Mouse (Mus musculus) midbrain, embryonic 11.5 days (tissue): ENCODE data around the gene Shisa7. TPM values are rescaled to one million over a fixed set of nuclear protein-coding genes. Genes with fewer than 3 reads are reported as not detected.
"Not testable (repeated sequence)": the region's sequence is repeated elsewhere in the genome, so short reads cannot be mapped to it uniquely, and the experiment has no call there.

ENCODE experiments used
- ATAC-seq: fragments of 200-750 bp; cut with Nextera tagmentation; 2 replicates; pipeline ENCODE4 v1.8.0; 2017; ENCODE audit warnings: moderate TSS enrichment, moderate library complexity; ENCODE audit not compliant: low FRiP score
- DNase-seq: peaks from one replicate; pipeline ENCODE4 v3.0.0; 2015; ENCODE audit warnings: low spot score; ENCODE audit errors: missing footprints
- H3K27ac ChIP-seq: fragments of 300-500 bp; sonication (generic); 2 replicates; pipeline ENCODE4 v1.5.1; 2014; ENCODE audit warnings: low read depth, low read length
- H3K27me3 ChIP-seq: fragments of 300-500 bp; sonication (generic); 2 replicates; pipeline ENCODE4 v1.6.1; 2014; ENCODE audit warnings: mild to moderate bottlenecking, low read length, moderate library complexity, mixed read lengths; ENCODE audit not compliant: control insufficient read depth, insufficient read depth
- H3K36me3 ChIP-seq: fragments of 300-500 bp; sonication (generic); 2 replicates; pipeline ENCODE4 v1.6.1; 2014; ENCODE audit warnings: mild to moderate bottlenecking, low read length, moderate library complexity, mixed read lengths; ENCODE audit not compliant: control insufficient read depth, insufficient read depth
- H3K4me1 ChIP-seq: fragments of 300-500 bp; sonication (generic); 2 replicates; pipeline ENCODE4 v1.6.1; 2014; ENCODE audit warnings: low read length; ENCODE audit not compliant: control insufficient read depth, insufficient read depth
- H3K4me2 ChIP-seq: fragments of 300-500 bp; sonication (generic); 2 replicates; pipeline ENCODE4 v1.6.1; 2014; ENCODE audit warnings: mild to moderate bottlenecking, moderate library complexity
- H3K4me3 ChIP-seq: fragments of 300-500 bp; sonication (generic); 2 replicates; pipeline ENCODE4 v1.5.1; 2014; ENCODE audit warnings: low read depth, low read length
- H3K9ac ChIP-seq: fragments of 300-500 bp; sonication (generic); 2 replicates; pipeline ENCODE4 v1.6.1; 2014; ENCODE audit warnings: low read length
- H3K9me3 ChIP-seq: fragments of 300-500 bp; sonication (generic); 2 replicates; pipeline ENCODE4 v1.6.1; 2016; ENCODE audit warnings: low read length; ENCODE audit not compliant: control insufficient read depth
- WGBS: fragments of 180-500 bp; shearing (Covaris S2); extraction: QIAGEN DNeasy Blood & Tissue Kit; methylation state at CpG from one replicate; pipeline ENCODE4 v1.1.7; 2014; 5-methylcytosine and 5-hydroxymethylcytosine counted together
- polyA plus RNA-seq: library from polyadenylated mRNA; unstranded; fragments of >200 nt; fragmentation: Nextera tagmentation; extraction: Ambion mirVana; gene quantifications from 2 replicates; pipeline ENCODE4 v1.2.1, GENCODE M21; 2014

Gene Shisa7
- polyA plus RNA-seq, 1 experiment from 2014 or later = 2.4 TPM

DNA sequence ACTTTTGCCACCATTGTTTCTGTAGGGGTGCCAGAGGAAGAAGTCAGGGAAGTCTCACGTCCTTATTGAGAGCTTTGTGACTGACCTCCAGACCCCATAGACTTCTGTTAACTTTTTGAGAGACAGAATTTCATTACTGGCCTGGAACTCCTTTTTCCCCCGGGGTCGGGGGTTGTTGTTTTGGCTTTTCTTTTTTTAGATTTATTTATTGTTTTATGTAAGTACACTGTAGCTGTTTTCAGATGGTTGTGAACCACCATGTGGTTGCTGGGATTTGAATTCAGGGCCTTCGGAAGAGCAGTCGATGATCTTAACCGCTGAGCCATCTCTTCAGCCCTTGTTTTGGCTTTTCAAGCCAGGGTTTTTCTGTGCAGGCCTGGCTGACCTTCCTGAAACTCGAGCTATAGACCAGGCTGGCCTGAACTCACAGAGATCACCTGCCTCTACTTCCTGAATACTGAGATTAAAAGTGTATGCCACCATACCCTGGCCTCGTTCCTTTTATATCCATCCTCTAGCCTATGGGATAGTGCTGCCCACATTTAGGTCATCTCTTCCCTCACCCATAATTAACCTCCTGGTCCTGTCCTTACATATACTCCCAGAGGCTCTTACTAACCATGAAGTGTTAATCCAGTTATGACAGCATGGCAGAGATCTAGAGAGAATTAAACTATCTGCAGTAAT, 31.2 kb downstream of the Shisa7 start:
- WGBS = 25% methylated on average over 8 of the region's 8 CpGs
- Histone ChIP-seq H3K36me3 (peaks cover 13% of the 10 kb centered on the region; the same call in 1 of the 2 replicates), H3K9me3 (no peaks in the 10 kb centered on the region), H3K4me3 (peak overlapping the region; percentile 99), H3K4me2 (peak overlapping the region; percentile 64), H3K27ac (peak overlapping the region; percentile 42; the same call in 1 of the 2 replicates), H3K4me1 (peaks cover 22% of the 10 kb centered on the region), H3K27me3 (no peaks in the 10 kb centered on the region), H3K9ac (peak overlapping the region; percentile 64)
- ATAC-seq = no peak
- no peak for DNase-seq

DNA sequence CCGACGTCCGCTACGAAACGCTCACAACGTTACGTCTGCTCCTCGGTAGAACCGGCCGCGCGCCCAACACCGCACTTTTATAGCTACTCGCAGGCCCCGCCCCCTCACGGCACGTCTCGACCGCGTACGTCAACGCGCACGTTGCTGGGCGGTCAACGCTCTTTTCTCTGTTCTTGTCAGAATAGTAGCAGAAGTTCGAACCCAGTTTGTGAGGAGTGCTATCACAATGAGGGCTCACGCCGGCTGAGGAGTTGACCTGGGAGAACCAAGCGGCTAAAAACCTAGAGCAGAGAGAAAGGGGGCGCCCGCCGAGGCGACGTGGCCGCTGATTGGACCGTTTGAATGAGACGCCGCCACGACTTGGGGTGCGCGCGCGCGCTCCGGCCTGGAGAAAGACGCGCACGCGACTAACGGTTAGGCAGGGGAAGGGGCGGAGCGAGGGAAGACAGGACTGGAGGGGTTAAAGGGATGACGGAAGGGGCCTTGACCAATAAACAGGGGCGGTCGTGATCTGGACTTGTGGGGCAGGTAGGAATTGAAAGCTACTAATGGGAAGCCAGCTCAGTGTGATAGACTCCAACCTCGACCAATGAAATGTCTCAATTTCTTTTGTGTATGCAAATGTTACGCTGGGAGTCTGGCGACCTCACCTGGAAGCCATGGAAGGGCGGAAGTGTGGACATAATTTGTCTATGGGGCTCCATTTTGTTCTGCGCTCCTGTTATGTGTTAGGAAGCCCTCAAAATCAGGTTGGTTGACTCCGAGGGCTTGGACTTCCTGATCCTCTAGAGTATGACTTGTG, 32.0 kb downstream of the Shisa7 start, which contains the start of gene Ube2s:
Gene Ube2s, minus strand, starts transcription at position 288 of the 802 bp plus-strand sequence.
- ATAC-seq (peak; percentile 99), DNase-seq (peak; percentile 100)
- H3K36me3 ChIP-seq = peaks cover 16% of the 10 kb centered on the region; the same call in 1 of the 2 replicates
- peak within 1 kb of the TSS; percentile 64 for H3K4me2 ChIP-seq
- H3K9me3 ChIP-seq = no peaks in the 10 kb centered on the region
- H3K9ac ChIP-seq = peak within 1 kb of the TSS; percentile 99
- peak within 1 kb of the TSS; percentile 99 for H3K4me3 ChIP-seq
- H3K27ac ChIP-seq = peak within 1 kb of the TSS; percentile 79
- H3K27me3 ChIP-seq = no peaks in the 10 kb centered on the region
- WGBS = 1% methylated on average over 62 of the region's 62 CpGs
- H3K4me1 ChIP-seq = peaks cover 22% of the 10 kb centered on the region

DNA sequence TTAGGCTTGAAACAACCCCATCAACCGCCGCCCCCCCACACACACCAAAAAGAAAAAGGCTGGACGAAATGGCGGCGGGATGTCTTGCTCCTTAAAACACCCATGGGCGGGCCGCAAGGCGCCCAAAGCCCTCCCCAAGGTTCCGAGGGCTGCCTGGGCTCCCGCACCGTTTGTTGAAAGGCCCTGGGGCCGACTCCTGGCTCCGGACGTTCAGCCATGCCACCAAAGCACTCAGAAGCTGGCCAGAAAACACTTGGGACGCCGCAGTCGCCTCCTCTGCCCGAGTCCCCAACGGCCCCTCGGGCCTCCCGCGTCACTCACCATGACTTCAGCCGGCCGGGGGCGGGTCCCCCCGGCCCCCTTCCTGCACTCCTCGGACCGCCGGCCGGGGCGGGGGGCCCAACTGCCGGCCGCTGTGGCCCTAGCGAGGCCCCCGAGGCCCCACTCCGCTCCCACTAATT, 32.6 kb downstream of the Shisa7 start:
- peak overlapping the region; percentile 79; the same call in 1 of the 2 replicates for H3K27ac ChIP-seq
- H3K36me3 ChIP-seq = peaks cover 22% of the 10 kb centered on the region
- H3K4me2 ChIP-seq = peak overlapping the region; percentile 64
- DNase-seq = peak; percentile 92
- no peaks in the 10 kb centered on the region for H3K27me3 ChIP-seq
- H3K4me1 ChIP-seq = peaks cover 22% of the 10 kb centered on the region
- H3K4me3 ChIP-seq = peak overlapping the region; percentile 99
- H3K9ac ChIP-seq = peak overlapping the region; percentile 99
- ATAC-seq = no peak; the same call in 1 of the 2 replicates
- no peaks in the 10 kb centered on the region for H3K9me3 ChIP-seq
- under 1% methylated on average over 22 of the region's 36 CpGs for WGBS

DNA sequence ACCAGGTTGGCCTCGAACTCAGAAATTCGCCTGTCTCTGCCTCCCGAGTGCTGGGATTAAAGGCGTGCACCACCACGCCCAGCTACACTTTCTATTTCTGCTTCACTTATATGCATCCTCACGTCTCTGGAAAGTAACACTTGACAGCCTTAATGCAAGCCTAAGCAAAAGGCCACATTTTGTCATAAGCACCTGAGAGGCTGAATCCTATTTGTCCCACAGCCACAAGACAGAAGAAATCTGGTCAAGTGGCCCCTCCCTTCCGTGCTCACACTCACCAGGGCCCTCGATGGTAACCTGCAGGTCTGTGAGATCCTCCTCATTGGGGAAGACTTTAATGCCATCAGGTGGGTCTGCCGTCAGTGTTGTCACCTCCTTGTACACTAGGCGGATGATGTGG, 33.4 kb downstream of the Shisa7 start:
- Histone ChIP-seq H3K4me2 (peak overlapping the region; percentile 64), H3K4me3 (peak overlapping the region; percentile 99), H3K36me3 (peaks cover 26% of the 10 kb centered on the region), H3K9ac (peak overlapping the region; percentile 99), H3K4me1 (peaks cover 22% of the 10 kb centered on the region)
- not testable (repeated sequence) for H3K27ac ChIP-seq, DNase-seq, ATAC-seq, H3K27me3 ChIP-seq, H3K9me3 ChIP-seq
- 40% methylated on average over 10 of the region's 10 CpGs for WGBS

DNA sequence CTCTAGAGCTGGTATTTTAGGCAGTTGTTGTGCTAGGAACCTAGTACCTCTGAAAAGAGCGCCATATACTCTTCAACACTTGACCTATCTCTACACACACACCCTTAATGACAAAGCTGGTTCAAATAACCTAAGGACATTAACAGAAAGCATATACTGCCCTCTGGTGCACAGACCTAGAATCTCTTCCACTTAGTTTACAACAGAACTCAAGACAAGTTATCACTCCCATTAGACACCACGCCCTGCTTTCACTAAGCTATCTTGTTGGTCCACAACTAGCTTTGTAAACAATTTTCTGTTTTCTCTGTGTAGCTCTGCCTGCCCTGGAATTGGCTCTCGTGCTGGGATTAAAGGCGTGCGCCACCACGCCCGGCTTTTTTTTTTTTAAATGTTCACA, 37.8 kb downstream of the Shisa7 start:
- H3K4me3 ChIP-seq = no peak overlapping the region
- no peak overlapping the region for H3K27ac ChIP-seq
- no peak for DNase-seq
- H3K4me1 ChIP-seq = peaks cover 16% of the 10 kb centered on the region
- 95% methylated on average over 7 of the region's 7 CpGs for WGBS
- no peak overlapping the region for H3K9ac ChIP-seq
- peaks cover 26% of the 10 kb centered on the region for H3K36me3 ChIP-seq
- no peak overlapping the region for H3K4me2 ChIP-seq
- peak; percentile 28; the same call in 1 of the 2 replicates for ATAC-seq
- no peaks in the 10 kb centered on the region for H3K27me3 ChIP-seq
- H3K9me3 ChIP-seq = no peaks in the 10 kb centered on the region

DNA sequence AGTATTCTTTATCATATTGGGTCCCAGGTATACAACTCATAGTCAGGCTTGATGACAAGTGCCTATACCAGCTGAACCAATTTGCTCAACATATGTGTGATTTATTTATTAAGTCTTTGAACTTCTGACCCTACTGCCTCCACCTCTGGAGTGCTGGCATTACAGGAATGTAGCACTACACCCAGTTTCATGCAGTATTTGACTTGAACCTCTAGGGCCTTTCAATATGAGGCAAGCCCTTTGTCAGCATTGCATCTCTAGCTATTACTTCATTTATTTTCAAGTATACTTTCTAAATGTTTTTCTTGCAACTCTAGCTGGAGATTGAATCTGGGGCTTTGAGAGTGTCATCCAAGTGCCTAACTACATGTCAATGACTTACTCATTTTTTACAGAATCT, 42.2 kb downstream of the Shisa7 start:
- no peak for DNase-seq
- no peaks in the 10 kb centered on the region for H3K4me1 ChIP-seq
- H3K9me3 ChIP-seq = no peaks in the 10 kb centered on the region
- no peak overlapping the region for H3K27ac ChIP-seq
- H3K36me3 ChIP-seq = peaks cover 8% of the 10 kb centered on the region
- H3K9ac ChIP-seq = no peak overlapping the region
- no peak overlapping the region for H3K4me2 ChIP-seq
- ATAC-seq = no peak
- no peaks in the 10 kb centered on the region for H3K27me3 ChIP-seq
- H3K4me3 ChIP-seq = no peak overlapping the region

DNA sequence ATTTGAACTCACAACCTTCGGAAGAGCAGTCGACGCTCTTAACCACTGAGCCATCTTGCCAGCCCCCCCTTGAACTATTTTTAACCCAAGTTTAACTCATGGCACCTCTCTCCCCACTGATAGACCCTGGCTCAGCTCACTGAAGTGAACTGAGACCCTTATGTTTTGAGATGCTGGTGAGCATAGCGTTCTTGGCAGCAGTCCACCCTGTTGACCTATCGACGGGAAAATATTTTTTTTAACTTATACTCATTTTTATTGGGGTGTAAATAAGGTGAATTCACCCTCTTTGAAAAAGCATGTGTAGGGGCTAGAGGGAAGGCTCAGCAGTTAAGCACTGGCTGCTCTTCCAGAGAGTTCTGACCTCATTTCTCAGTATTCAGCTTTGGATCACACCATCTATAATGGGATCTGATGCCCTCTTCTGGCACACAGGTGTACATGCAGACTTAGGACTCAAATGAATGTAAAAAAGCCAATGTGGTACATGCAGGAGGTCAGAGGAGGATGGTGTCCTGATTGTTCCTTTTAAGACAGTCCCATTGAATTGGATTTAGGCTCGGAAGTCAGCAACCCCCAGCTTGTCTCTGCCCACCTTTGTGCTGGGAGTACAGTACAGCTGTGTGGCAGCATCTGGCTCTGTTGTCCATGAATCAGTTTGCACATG, 48.6 kb downstream of the Shisa7 start:
- H3K4me1 ChIP-seq = peaks cover 6% of the 10 kb centered on the region
- ATAC-seq (no peak), DNase-seq (peak; percentile 83)
- H3K27me3 ChIP-seq = no peaks in the 10 kb centered on the region
- no peak overlapping the region for H3K9ac ChIP-seq
- H3K4me3 ChIP-seq = no peak overlapping the region
- 75% methylated on average over 7 of the region's 7 CpGs for WGBS
- H3K36me3 ChIP-seq = peaks cover 13% of the 10 kb centered on the region
- no peaks in the 10 kb centered on the region for H3K9me3 ChIP-seq
- no peak overlapping the region for H3K27ac ChIP-seq
- H3K4me2 ChIP-seq = no peak overlapping the region

DNA sequence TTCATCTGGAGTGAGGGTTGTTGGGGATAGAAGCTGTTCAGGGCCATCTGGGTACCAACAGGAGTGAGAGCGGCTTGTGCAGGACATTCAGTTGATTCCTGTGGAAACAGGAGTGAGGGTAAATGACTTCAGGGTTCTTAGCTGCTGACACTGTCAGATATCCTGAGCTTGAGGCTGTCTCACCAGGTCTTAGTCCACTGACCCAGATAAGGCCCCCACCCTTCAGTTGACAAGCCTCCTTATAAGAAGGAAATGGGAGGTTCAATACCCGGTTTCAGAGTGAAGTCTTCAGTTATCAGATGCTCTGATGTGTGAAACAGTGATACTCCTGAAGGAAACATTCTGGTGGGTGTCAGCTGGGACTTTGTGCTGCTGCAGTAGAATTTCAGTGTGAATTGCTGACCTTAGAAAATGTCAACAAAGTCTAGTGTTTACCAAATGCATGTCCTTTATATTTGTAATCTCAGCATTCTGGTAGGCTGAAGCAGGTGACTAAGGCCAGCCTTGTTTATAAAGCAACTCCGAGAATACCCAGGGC, 49.8 kb downstream of the Shisa7 start:
- Histone ChIP-seq H3K4me3 (no peak overlapping the region), H3K4me1 (peaks cover 6% of the 10 kb centered on the region), H3K9ac (no peak overlapping the region), H3K27me3 (peaks cover 3% of the 10 kb centered on the region; the same call in 1 of the 2 replicates), H3K4me2 (no peak overlapping the region), H3K36me3 (peaks cover 13% of the 10 kb centered on the region), H3K27ac (no peak overlapping the region), H3K9me3 (no peaks in the 10 kb centered on the region)
- DNase-seq (no peak), ATAC-seq (no peak)
- 84% methylated on average over 3 of the region's 3 CpGs for WGBS
